Mouse (Mus musculus): ENCODE results near the gene Wnt8b.
"Not testable (repeated sequence)": the region's sequence is repeated elsewhere in the genome, so short reads cannot be mapped to it uniquely, and the experiment has no call there.

The Wnt8b gene

DNA sequence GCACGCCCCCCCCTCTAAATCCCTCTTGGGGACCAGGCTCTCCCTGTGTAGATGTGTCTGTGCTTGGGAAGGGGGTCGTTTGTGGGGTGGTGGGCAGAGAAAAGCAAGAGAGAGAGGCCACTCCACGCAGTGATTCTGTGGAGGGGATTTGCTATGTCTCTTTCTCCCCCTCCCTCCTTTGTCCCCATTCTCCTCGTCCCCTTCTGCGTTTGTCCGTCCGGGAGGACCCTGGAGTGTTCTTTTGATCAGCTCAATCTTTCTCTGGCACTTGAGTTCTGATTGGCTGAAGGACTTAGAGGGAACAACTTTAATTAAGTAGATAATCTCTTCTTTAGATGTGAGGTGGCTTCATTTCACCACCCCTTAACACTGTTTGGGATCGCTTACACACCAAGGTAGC, at the start of gene Wnt8b:
Wnt8b (plus strand) TSS at position 345 of the 400 bp plus-strand sequence.
- no peak for DNase-seq (ENCODE audit: low spot score)

DNA sequence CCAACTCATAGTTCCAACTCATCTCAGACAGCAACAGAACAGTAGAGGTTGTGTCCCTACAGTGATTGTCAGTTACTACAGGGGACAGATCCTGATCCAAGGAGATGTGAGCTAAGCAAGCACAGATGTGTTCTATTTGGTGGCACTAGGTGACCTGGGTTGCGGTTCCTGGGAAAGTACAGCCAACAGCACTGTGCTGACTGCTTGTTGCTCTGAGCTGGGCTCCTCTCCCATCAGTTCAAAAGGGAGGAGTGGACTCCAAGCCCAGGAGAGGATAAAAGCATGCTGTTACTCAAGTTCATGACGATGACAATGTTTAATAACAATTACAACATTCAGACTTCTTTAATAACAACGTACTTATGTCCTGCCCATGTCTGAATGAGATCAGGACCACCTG, 47.5 kb upstream of the Wnt8b start:
- DNase-seq (ENCODE audit: low spot score), result no peak

DNA sequence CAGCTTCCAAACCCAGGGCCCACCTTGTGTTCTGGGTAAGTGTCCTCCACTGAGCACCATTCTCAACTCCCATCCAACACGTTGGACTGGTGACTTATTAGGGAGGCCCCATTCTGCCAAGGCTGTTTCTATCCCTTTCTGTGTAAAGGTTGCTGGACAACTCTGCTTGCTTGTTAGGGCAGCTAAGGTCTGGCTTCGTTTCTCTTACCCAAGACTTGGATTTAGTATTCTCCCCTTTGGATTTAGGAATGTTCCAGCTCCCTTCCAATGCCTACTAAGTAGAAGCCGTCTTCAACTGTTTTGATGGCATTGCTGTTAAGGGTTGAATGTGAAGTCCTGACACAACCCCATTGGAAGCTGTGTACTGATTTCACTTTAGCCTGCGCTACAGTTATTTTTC, 45.3 kb upstream of the Wnt8b start:
- DNase-seq (ENCODE audit: low spot score), result no peak

DNA sequence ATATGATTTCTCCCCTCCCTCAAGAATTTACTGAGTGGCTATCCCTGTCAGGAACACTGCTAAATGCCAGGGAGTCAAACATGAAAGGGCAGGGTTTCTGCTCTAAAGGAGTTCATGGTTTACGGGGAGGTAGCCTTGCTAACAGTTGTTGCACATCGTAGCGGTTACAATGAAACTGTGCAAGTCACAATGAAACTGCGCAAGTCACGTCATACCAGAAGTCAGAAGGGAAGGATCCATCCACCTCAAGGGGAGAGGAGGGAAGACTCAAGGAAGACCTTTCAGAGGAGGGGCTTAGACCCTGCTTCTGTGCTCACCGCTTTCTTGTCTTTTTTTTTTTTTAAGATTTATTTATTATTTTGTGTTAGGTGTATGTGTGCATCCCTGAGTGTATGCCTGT, 38.4 kb upstream of the Wnt8b start:
- no peak for DNase-seq (ENCODE audit: low spot score)

DNA sequence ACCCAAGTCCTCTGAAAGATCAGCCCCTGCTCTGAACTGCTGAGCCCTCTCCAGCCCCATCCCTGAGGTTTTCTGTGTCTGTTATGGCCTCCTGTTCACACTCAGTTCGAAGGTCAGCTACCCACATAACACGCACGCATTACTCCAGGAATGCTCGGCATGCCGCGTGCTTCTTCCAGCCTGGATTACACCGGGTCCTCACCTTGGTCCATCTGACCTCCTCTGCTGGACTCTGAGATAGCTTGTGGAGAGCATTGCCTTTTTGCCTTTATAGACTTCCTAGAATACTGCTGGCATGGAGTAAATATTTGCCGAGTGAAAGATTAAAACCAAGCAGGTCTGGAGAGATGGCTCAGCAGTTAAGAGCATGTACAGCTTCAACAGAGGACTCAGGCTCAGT, 37.9 kb upstream of the Wnt8b start:
- no peak for DNase-seq (ENCODE audit: low spot score)

DNA sequence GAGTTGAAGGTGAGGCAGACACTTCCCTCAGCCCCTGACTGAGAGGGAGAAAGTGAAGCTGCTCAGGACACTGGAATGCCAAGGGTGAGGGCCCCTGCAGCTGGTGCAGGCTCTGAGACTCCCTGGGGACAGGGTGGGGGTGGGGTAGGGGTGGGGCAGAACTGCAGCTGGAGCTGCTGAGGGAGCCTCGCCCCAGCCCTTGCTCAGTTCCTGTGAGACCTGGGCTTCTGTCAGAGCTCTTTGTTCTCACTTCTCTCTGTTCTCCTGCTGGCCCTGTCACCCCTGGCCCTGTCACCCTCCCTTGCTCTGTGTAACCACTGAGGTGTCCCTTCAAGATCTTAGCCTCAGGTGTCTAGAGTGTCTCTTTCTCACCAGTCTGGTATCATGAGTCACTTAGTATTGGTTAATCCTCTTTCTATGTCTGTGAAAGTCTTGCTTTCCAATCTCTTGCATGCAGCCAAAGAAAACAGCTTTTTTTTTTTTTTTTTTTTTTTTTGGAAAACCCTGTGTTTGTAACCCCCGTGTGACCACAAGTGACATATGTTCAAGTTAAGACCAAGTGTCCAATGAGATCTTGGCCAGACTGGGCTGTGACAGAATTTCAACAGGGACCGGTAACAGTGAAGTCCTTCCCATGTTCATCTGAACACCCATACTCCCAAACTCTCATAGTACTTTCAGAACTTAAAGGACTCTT, 35.8 kb upstream of the Wnt8b start:
- DNase-seq (ENCODE audit: low spot score), result no peak

DNA sequence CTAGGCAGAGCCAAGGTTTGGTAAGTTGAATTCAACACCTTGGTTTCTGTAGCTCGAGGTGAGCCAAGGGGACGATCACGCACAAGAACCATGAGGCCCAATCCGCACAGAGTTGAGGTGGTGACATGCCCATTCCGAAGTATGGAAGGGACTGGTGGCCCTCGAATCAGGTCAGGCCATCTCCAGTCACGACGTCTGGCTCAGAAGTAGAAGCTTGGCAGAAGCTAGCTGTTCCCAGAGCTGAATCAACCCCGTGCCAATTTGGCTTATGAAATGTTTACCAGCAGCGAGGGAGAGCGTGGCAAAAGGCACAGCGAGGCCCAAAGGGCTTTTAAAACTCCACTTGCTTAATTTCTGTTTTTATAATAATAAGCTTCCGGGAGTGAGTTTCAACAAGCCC, 34.6 kb upstream of the Wnt8b start:
- peak; percentile 22 for DNase-seq (ENCODE audit: low spot score)

DNA sequence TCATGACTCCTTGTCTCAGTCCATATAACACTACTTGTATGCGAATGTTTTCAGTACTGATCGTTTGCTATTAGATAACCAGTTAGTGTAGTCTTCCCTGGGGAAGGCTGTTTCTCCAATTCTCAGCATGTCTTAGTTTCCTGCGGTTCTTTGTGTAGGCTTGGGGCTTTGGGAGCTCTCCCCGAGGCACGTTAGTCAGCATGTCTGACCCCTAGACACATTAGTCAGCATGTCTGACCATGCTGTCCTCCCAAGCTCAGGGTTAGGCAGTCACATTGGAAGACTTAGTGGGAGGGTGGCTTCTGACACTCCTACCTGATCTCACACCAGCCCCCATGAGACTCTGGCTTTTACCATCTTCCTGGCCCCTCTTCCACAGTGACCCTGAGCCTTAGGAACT, 32.8 kb upstream of the Wnt8b start:
- DNase-seq (ENCODE audit: low spot score), result no peak

DNA sequence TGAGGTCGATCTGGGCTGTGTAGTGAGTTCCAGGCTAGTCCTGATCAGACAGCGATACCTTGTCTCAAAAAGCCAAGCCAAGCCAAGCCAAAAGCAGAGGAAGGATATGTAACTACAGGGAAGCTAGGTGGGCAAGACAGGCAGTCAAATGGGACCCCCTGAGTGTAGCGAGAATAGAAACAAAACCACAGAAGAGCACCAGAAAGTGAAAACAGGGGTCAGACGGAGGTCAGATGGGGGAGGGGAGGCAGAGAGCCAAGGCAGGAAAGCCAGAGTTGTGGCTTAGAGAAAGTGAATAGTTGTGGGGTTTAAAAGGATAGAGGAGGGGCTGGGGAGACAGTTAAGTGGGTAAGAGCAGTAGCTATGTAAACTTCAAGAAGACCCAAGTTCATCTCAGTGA, 31.8 kb upstream of the Wnt8b start:
- DNase-seq (ENCODE audit: low spot score), result no peak

DNA sequence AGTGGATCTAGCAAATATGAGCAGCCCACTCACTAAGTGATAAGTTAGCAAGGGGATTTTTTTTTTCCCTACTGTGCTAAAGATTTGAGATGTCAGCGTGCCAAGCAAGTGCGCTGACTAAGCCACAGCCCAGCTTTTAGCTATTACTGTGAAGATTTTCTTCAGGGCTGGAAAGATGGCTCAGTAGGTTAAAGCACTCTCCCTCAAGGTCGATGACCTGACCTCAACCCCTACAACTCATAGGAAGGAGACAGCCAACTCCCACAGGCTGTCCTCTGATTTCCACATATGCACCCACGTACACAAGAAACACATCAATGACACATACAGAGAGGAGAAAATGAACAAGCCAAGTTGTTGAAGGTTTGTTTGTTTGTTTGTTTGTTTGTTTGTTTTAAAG, 31.1 kb upstream of the Wnt8b start:
- no peak for DNase-seq (ENCODE audit: low spot score)

DNA sequence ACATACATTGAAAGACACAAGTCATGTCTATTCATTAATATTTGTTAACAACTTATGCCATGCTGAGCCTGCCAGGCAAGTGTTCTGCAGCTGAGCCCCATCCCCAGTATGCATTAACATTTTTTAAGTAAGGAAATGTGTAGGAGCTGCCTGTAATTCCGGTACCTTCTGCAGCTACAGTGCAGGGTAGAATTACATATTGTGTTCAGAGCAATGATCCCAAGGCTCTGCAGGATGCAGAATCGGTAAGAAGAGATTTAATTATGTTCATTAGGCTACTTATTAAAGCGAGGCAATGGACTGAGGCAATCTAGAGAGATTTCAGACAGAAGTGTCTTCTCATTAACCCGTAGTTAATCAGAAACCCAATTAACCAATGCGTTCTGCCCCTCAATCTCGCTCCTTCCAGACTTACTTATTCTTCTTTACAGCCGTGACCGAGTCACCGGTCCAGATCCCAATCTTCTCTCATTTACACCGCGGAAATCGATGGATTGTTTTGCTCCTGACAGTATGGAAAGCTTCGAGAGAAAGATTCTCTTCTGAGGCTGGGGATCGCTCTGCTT, 27.2 kb upstream of the Wnt8b start:
- DNase-seq (ENCODE audit: low spot score), result not testable (repeated sequence)

DNA sequence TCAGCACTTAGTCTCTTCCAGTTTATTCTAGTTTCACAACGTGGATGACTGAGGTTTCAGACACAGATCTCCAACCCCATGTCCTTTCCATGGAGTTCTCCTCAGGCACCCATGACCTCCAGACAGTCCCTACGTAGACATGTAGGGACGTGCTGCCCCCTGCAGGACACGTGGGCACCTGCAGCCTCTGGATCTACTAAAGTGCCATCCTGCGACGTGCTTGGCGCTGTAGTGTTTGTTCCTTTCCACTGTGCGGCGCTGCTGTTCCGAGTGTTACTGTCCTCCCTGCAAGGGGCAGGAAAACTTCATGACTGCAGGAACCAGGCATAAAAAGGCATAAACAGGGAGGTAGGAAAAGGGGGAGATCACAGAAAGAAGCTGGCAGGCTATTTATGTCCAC, 19.1 kb upstream of the Wnt8b start:
- DNase-seq (ENCODE audit: low spot score), result peak; percentile 82

DNA sequence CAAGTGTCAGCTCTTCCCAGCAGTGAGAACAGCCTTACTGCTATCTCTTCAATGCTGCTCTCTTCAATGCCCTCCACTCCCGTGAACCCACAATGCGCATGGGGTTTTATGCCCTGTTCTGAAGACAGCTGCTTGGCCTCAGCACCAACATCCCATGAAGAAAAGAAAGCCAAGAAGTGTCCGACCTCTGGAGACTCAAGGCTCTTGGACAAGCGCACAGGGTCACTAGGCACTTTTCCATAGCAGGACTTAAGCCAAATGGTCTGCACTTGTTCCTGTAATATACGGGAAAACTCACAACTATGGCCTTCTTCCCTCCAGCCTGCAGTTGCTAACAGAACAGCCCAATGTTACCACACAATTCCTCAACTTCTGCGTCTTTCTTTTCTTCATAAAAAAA, 18.0 kb upstream of the Wnt8b start:
- no peak for DNase-seq (ENCODE audit: low spot score)

DNA sequence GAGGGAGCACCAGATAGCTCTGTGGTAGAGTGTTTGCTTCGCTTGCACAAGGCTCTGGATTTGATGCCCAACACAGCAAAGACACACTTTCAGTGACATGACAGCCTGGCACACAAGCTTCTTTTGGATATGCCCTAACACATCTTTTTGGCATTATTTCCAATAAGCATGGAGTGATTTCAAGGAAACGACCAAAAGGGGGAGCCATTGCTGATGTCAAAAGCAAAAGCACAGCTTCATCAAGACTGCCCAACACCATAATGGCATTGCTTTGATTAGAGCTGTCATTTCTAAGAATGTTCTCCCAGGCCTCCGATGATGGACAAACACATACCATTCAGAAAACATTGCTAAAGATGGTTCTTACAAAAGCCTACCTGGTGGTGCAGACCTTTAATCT, 16.7 kb upstream of the Wnt8b start:
- DNase-seq (ENCODE audit: low spot score), result no peak

DNA sequence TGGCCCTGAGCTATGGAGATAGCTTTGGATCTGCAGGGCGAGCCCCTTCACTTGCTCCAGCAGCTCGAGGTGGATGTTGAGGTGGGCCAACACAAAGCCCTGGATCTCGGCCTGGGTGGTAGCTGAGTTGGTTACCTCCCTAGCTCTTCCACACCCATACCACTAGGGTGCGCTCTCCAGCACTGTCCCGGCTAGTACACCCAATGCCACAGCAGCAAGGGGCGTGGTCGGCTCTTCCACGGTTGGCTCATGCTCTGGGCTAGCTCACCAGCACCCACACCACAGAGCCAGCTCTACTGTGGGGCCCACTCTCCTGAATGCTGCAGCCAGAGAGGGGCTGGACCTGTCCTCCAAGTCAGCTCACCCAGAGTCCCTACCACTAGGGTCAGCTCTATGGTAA, 6.0 kb upstream of the Wnt8b start:
- peak; percentile 53 for DNase-seq (ENCODE audit: low spot score)

DNA sequence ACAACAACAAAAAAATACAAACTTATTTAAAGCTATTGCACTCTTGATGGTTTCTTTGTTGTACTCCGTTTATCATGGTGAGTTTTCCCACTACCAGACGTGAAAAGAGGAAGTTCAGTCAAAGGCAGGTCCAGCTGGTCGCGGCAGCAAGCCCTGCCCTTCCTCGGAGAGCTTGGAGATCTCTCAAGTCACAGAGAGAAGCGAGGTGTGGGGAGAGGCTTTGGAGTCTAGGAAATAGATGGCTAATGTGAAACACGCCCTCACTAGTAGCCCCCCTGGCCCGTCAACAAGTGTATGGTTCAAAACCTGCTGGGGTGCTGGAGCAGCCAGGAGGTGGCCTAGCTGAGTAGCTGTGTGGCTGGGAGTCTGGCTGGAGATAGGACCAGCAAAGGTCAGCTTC, 3.2 kb downstream of the Wnt8b start:
- DNase-seq (ENCODE audit: low spot score), result no peak

DNA sequence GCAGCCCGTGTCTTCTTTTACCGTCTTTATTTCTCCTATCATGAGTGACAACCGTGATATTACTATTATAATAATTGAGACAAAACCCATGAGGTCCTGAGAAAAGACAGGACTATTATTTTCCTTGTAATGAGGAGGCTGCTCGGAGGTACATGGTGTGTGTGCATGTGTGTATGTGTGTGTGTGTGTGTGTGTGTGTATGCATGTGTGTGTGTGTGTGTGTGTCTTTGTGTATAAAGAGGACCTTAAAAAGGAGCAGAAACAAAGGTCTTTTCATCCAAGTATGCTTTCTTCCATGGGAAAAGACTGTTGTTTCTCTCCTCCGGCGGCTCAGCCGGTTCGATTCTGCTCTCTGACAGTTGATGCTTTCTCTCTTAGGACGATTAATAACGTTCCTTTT, 3.7 kb downstream of the Wnt8b start:
- DNase-seq (ENCODE audit: low spot score), result no peak

DNA sequence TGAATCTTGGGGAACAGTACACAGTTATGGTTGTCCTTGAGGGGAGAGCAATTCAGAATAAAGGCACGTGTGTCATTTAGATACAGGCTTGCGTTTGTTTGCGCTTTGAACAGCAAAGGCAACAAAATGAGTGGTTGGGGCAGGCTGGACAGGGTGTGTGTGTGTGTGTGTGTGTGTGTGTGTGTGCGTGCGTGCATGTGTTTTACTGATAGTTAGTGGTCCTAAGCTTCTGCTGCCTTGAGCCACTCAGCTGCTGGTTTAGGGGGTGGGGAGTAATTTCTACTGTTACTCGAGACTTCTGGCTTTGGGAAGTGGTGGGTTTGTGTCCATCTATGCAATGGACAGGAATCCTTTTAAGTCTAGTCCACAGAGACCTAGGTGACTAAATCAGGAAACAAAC, 5.7 kb downstream of the Wnt8b start:
- no peak for DNase-seq (ENCODE audit: low spot score)

DNA sequence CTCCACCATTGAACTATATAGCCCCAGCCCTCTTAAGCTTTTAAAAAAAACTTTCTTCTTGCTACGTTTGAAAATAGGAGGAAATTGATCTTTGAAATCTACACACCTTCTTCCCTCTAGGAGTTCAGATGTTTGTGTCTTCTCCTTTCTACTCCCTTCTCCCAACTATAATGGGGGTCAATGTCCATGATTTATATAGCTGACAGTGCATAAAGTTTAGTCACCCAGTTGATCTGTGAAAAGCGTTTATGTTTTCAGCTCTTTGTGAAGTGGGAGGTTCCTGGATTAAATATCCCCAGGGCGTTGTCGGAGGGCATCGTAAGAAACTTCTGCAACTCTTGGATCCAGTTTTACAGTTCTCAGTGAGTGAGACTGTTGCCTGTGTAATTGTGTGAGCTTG, 7.0 kb downstream of the Wnt8b start:
- DNase-seq (ENCODE audit: low spot score), result no peak

DNA sequence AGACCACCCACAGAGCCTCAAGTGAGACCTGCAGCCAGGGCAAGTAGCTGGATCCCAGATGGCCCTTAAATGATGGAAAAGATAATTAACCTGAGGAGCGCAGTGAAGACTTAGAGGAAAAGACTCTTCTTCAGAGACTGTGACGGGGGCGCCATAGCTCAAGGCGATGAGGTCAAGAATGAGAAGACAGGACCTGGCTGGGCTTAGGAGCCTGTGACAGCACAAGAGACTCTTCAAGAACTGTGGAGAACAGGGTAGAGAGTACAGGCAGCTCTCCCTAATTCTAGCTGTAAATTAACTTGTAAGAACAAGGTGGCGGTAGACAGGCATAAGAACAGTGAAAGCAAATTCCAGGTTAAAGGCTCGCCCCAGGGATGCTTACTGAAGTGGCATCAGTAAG, 8.7 kb downstream of the Wnt8b start:
- no peak for DNase-seq (ENCODE audit: low spot score)

DNA sequence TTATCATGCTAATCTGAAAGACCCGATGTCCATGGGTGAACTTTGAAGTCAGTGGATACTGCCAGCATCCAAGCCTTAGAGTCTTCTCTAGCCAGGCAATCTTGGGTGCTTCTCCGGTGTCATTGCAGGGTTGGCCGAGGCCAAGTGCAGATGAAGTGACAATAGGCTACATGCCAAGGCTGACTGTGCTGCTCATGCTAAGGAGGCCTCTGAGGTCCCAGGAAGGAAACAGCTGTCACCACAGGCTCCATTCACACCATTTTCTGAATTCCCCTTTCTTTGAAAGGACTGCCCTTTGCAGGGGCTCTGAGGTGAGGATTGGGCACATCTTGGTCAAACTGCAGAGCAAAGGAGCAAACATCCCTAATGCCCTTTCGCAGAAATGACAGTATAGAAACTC, 9.5 kb downstream of the Wnt8b start:
- DNase-seq (ENCODE audit: low spot score), result no peak

DNA sequence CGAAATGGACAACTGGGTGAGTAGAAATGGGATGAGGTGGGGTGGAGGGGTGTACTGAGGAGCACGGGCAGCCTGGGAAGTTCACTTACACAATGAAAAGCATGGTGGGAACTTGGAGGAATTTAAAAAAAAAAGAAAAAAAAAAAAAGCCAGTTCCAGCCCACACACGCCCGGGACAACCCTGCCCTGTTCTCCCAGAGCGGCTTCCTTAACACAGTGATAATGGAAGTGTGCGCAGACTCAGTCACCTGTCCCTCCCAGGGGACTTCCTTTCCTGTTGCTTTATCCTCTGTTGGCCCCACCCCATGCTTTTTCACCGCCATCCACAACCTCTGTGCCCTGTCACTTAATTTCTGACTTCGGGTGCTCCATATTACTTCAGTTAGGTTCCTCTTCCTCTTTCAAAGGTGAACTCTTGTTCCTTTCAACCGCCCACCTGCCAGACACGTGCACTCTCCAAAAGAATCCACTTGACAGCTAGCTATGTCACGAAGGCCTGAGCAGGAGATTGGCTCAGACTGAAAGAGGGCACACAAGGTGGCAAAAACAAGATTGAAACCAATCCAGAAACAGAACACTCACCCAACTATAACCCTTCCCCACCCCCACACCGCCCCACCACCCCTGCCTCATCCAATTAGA, 17.4 kb downstream of the Wnt8b start:
- no peak for DNase-seq (ENCODE audit: low spot score)

DNA sequence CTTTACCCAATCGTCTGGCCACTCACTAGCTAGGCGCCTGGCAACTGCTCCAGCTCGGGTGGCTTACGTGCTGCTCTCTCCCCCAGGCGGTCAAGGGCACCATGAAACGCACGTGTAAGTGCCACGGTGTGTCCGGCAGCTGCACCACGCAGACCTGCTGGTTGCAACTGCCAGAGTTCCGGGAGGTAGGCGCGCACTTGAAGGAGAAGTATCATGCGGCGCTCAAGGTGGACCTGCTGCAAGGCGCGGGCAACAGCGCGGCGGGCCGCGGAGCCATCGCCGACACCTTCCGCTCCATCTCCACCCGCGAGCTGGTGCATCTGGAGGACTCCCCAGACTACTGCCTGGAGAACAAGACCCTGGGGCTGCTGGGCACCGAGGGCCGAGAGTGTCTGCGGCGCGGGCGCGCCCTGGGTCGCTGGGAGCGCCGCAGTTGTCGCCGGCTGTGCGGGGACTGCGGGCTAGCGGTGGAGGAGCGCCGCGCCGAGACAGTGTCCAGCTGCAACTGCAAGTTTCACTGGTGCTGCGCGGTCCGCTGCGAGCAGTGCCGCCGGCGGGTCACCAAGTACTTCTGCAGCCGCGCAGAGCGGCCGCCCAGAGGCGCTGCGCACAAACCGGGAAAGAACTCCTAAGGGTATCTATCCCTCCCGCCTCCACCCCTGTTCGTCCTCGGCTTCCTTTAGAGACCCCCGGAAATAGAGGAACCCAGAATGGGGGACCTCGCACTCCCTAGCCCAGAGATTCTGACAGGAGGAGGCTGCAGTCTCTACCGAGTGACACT, 18.4 kb downstream of the Wnt8b start:
- DNase-seq (ENCODE audit: low spot score), result no peak
